Mouse (Mus musculus) embryonic facial prominence, embryonic 14.5 days (tissue): ENCODE results near the gene Ptpn13. TPM values are rescaled to one million over a fixed set of nuclear protein-coding genes. Genes with fewer than 3 reads are reported as not detected.
A peak's percentile ranks its signal among the peaks of the same experiment; 100 is the strongest.

Source experiments
- ATAC-seq: fragments of 200-750 bp; cut with Nextera tagmentation; 2 replicates; pipeline ENCODE4 v1.8.0; 2017; ENCODE audit warnings: low read depth, moderate number of reproducible peaks, moderate TSS enrichment
- DNase-seq: peaks from one replicate; pipeline ENCODE4 v3.0.0-alpha.2; 2015; ENCODE audit warnings: low spot score
- H3K27ac ChIP-seq: fragments of 300-500 bp; sonication (generic); replicated peaks from 2 replicates; pipeline ENCODE4 v1.5.1; 2014; ENCODE audit warnings: low read depth, mild to moderate bottlenecking, low read length, moderate library complexity
- H3K27me3 ChIP-seq: fragments of 300-500 bp; sonication (generic); replicated peaks from 2 replicates; pipeline ENCODE4 v1.6.1; 2014; ENCODE audit warnings: low read length; ENCODE audit not compliant: control insufficient read depth, insufficient read depth
- H3K36me3 ChIP-seq: fragments of 300-500 bp; sonication (generic); 2 replicates; pipeline ENCODE4 v1.6.1; 2014; ENCODE audit warnings: low read length, mixed read lengths; ENCODE audit not compliant: control insufficient read depth, insufficient read depth
- H3K4me1 ChIP-seq: fragments of 300-500 bp; sonication (generic); 2 replicates; pipeline ENCODE4 v1.6.1; 2014; ENCODE audit warnings: antibody characterized with exemption, low read length; ENCODE audit not compliant: control insufficient read depth, insufficient read depth
- H3K4me2 ChIP-seq: fragments of 300-500 bp; sonication (generic); 2 replicates; pipeline ENCODE4 v1.6.1; 2014; ENCODE audit warnings: low read depth, mild to moderate bottlenecking, low read length, moderate library complexity, mixed read lengths
- H3K4me3 ChIP-seq: fragments of 300-500 bp; sonication (generic); 2 replicates; pipeline ENCODE4 v1.5.1; 2014; ENCODE audit warnings: low read depth, mild to moderate bottlenecking, low read length
- H3K9ac ChIP-seq: fragments of 300-500 bp; sonication (generic); 2 replicates; pipeline ENCODE4 v1.6.1; 2014; ENCODE audit warnings: low read depth, mild to moderate bottlenecking, low read length, moderate library complexity, mixed read lengths
- H3K9me3 ChIP-seq: fragments of 300-500 bp; sonication (generic); 2 replicates; pipeline ENCODE4 v1.6.1; 2016; ENCODE audit warnings: low read length; ENCODE audit not compliant: control insufficient read depth
- WGBS: fragments of 180-500 bp; shearing (Covaris S2); extraction: QIAGEN DNeasy Blood & Tissue Kit; methylation state at CpG from one replicate; pipeline ENCODE4 v1.1.7; 2014; 5-methylcytosine and 5-hydroxymethylcytosine counted together
- polyA plus RNA-seq: library from polyadenylated mRNA; unstranded; fragments of >200 nt; fragmentation: Nextera tagmentation; extraction: Ambion mirVana; gene quantifications from 2 replicates; pipeline ENCODE4 v1.2.1, GENCODE M21; 2014

Ptpn13 gene
- polyA plus RNA-seq, 1 experiment from 2014 or later, result 16.6 TPM

DNA sequence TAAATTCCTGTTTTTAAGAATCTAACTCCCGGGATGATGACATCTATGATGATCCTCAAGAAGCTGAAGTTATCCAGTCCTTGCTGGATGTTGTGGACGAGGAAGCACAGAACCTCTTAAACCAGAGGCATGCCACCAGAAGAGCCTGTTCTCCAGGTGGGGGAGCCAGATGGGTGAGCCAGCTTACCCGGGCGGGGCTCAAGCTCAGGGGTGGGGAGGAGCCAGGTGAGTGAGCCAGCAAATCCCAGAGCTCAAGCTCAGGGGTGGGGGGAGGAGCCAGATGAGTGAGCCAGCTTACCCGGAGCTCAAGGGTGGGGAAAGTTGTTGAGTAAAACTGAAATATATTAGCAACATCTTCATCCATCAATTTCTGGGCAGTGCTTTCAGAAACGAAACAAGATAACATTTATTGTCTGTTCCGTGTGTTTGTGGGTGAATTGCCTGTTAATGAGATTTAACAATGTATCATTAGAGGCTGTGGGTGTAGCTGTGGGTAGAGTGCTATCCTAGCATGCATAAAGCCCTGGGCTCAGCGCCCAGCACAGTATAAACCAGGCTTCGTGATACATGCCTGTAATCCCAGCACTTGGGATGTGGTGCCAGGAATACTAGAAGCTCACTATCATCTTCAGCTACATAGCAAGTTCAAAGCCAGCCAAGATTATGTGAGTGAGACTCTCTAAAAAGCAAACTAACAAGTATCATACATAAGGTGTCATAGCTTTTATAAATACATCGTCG is 154.9 kb downstream of the Ptpn13 start:
- no peak for ATAC-seq
- 70% methylated on average over 11 of the region's 11 CpGs for WGBS
- Histone ChIP-seq H3K4me3 (no peak overlapping the region), H3K27ac (no peak overlapping the region), H3K9ac (no peak overlapping the region), H3K4me2 (no peak overlapping the region), H3K4me1 (no peaks in the 10 kb centered on the region), H3K9me3 (no peaks in the 10 kb centered on the region), H3K27me3 (no peaks in the 10 kb centered on the region), H3K36me3 (peaks cover 22% of the 10 kb centered on the region)
- peak; percentile 55 for DNase-seq

DNA sequence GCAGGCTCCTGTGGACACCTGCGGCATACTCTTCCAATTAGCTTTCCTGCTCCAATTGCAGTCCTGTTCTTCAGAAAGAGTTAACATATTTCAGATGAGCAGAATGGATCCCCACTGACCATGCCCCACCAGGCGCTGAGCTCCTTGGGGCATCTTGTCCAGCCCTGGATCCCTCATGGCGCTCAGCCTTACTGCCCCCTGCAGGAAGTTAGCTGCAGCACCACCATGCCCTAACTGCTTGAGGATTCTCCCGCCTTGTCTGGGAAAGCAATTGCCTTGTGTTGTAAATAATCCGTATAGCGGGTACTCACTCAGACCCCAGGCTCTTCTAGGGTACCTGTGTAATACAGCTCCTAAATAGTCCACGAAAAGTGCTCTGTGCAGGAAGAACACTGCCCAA is 162.2 kb downstream of the Ptpn13 start:
- H3K4me2 ChIP-seq, result no peak overlapping the region
- H3K4me1 ChIP-seq, result no peaks in the 10 kb centered on the region
- H3K36me3 ChIP-seq, result peaks cover 36% of the 10 kb centered on the region
- H3K27me3 ChIP-seq, result no peaks in the 10 kb centered on the region
- no peak overlapping the region for H3K27ac ChIP-seq
- no peaks in the 10 kb centered on the region for H3K9me3 ChIP-seq
- no peak for DNase-seq
- 0 out of 2 replicates have a peak, but pooled peaks have one; percentile 15 for ATAC-seq
- no peak overlapping the region for H3K4me3 ChIP-seq
- H3K9ac ChIP-seq, result no peak overlapping the region
- WGBS, result 81% methylated on average over 7 of the region's 7 CpGs

DNA sequence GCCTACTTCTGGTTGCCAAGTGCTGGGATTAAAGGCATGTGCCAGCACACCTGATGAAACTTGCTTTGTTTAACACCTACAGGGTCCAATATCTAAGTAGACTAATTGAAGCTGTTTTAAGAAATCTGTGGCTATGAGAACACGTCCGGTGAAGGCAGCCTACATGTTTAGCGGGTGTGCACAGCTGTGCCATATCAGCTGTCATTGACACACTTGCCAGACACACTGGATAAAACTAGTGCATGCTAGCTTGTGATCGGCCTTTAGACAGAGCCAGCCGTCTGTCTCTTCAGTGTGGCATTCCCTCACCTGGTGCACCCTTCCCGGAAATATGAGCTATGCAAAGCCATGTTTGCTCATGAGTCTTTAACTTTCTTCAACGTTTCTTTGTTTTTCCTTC is 166.9 kb downstream of the Ptpn13 start:
- Histone ChIP-seq H3K9me3 (no peaks in the 10 kb centered on the region), H3K27me3 (no peaks in the 10 kb centered on the region), H3K4me1 (no peaks in the 10 kb centered on the region), H3K9ac (no peak overlapping the region), H3K27ac (no peak overlapping the region), H3K36me3 (peaks cover 18% of the 10 kb centered on the region), H3K4me3 (no peak overlapping the region), H3K4me2 (no peak overlapping the region)
- ATAC-seq, result no peak
- DNase-seq, result peak; percentile 27
- 71% methylated on average over 7 of the region's 7 CpGs for WGBS

DNA sequence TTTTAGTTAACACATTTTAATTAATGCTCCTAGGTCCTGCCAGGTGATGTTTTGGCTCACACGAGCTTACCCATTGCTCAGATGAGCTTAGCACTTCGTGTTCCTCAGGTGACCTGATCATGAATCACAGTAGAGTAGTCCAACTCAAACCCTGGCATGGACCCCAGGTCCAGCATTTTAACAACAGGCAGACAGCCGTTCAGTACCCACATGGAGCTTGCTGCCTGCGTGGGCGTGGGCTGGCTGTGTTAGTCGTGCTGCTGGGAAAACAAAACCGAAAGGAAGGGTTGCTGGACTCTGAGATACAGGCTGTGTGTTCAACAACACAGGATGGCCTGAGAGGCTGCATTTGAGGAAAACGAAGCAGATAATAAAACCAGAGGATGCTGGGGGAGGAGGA is 167.7 kb downstream of the Ptpn13 start:
- no peaks in the 10 kb centered on the region for H3K9me3 ChIP-seq
- WGBS, result 79% methylated on average over 8 of the region's 8 CpGs
- H3K36me3 ChIP-seq, result peaks cover 10% of the 10 kb centered on the region
- H3K4me2 ChIP-seq, result no peak overlapping the region
- no peak overlapping the region for H3K9ac ChIP-seq
- DNase-seq, result no peak
- H3K27ac ChIP-seq, result no peak overlapping the region
- no peak for ATAC-seq
- no peaks in the 10 kb centered on the region for H3K4me1 ChIP-seq
- H3K4me3 ChIP-seq, result no peak overlapping the region
- H3K27me3 ChIP-seq, result no peaks in the 10 kb centered on the region

DNA sequence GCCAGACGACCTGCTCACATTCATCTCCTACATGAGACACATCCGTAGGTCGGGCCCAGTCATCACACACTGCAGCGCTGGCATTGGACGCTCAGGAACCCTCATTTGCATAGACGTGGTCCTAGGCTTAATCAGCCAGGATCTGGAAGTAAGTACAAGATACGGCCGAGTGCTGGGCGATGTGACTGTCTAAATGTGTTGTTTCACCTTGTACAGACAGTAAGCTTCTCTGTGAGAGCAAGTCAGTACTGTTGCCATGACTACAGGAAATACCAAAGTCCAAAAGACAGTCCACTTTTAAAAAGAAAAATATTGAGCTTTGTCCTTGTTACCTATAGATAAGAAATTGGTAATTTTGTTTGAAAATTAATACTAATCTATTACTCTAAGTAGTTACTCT is 168.6 kb downstream of the Ptpn13 start:
- 81% methylated on average over 9 of the region's 9 CpGs for WGBS
- ATAC-seq (no peak), DNase-seq (no peak)
- no peaks in the 10 kb centered on the region for H3K9me3 ChIP-seq
- H3K36me3 ChIP-seq, result peaks cover 8% of the 10 kb centered on the region; the same call in 1 of the 2 replicates
- no peaks in the 10 kb centered on the region for H3K4me1 ChIP-seq
- no peaks in the 10 kb centered on the region for H3K27me3 ChIP-seq
- H3K4me3 ChIP-seq, result no peak overlapping the region
- no peak overlapping the region for H3K9ac ChIP-seq
- H3K27ac ChIP-seq, result no peak overlapping the region
- H3K4me2 ChIP-seq, result no peak overlapping the region

DNA sequence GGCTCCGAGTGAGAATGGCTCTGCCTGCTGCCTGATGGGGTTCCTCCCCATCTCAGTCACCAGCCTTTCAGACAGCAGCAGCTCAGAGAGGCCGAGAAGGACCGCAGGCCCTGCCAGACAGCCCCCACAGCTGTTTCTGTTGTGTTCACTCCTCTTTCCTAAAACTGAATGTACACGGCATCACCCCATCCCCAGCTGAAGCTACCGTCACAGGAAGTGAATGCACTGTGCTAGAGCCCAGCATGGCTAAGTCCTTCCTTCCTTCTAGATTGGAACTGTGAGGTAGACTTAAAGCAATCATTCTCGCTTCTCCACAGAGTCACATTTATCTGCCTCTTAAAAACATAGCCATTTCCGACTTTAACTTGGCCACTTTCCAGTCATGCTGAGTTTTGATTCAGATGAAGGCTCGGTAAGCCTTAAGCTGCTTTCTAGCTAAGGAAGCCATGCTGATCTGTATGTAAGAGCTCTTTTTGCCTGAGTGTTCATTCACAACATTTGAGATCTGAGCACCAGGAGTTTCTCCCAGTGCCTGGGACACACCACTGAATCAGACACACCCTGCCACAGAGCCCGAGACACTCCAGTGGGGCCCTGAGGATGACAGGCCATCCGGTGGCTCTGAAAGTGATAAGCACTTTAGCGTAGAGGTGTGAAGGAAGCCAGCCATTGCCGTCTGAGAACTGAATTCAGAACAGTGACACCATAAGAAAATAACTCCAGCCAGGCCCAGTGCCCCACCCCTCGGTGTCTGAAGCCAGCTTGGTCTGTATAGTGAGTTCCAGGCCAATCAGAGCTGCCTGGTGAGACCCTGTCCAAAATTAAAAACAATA is 170.6 kb downstream of the Ptpn13 start:
- no peak for ATAC-seq
- H3K4me1 ChIP-seq, result no peaks in the 10 kb centered on the region; the same call in 1 of the 2 replicates

DNA sequence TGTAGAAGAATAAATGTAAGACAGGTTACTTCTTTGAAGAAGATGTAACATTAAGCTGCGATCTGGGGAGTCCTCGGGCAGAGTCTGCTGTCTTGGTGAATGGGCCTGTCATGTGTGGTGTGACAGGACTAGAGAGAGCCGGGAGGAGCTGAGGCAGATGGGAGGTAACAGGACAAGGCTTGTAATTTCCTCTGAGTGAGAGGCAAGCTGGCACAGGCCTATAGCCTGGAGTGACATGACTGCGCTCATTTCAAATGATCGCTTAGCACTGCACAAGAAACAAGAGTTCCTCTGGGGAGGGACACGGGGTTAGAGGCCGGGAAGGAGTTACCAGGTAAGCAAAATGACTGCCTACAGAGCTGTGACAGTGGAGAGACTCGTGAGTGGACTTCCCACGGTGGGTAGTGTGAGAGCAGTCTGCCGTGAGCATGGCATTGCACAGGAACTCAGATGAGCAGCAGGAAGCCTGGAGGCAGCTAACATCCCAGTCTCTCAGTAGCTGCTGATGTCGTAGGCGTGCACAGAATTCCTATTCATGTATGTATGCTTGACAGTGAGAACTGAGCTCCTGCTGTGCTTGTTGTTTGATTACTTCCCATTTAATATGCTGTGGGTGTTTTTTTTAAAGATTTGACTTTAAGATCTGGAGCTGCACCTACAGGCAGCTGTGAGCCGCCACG is 171.6 kb downstream of the Ptpn13 start:
- Histone ChIP-seq H3K4me1 (no peaks in the 10 kb centered on the region; the same call in 1 of the 2 replicates), H3K9ac (no peak overlapping the region), H3K9me3 (no peaks in the 10 kb centered on the region), H3K4me2 (no peak overlapping the region), H3K27ac (peak overlapping the region; percentile 52), H3K4me3 (no peak overlapping the region), H3K36me3 (peaks cover 10% of the 10 kb centered on the region; the same call in 1 of the 2 replicates), H3K27me3 (no peaks in the 10 kb centered on the region)
- 64% methylated on average over 14 of the region's 14 CpGs for WGBS
- DNase-seq, result peak; percentile 82
- peak; percentile 84 for ATAC-seq

More for the DNA sequence above, 170.6 kb downstream of the Ptpn13 start:
- no peaks in the 10 kb centered on the region for H3K27me3 ChIP-seq
- H3K36me3 ChIP-seq, result peaks cover 10% of the 10 kb centered on the region; the same call in 1 of the 2 replicates
- no peak overlapping the region for H3K4me3 ChIP-seq
- DNase-seq, result peak; percentile 43
- 65% methylated on average over 13 of the region's 13 CpGs for WGBS
- H3K9me3 ChIP-seq, result no peaks in the 10 kb centered on the region
- no peak overlapping the region for H3K4me2 ChIP-seq
- peak overlapping the region; percentile 41 for H3K27ac ChIP-seq
- H3K9ac ChIP-seq, result no peak overlapping the region

DNA sequence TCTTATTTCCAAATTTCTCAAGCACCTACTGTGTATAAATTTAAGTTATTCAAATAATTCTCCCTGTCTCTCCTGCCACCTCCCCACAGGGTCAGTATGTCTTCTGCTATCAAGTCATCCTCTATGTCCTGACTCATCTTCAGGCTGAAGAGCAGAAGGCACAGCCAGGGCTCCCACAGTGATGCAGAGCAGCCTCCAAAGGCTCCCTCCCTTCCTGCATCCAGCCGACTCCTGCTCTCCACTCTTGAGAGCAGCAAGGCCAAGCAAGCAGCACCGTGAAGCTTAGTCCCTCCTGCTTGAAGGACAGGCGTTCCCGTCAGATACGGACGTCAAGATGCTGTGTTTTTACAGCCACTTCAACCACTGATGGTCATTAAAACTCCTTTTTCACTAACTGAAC is 172.6 kb downstream of the Ptpn13 start:
- Histone ChIP-seq H3K4me1 (no peaks in the 10 kb centered on the region; the same call in 1 of the 2 replicates), H3K9ac (no peak overlapping the region), H3K27ac (no peak overlapping the region), H3K27me3 (no peaks in the 10 kb centered on the region), H3K4me3 (no peak overlapping the region), H3K9me3 (no peaks in the 10 kb centered on the region), H3K4me2 (no peak overlapping the region), H3K36me3 (peaks cover 10% of the 10 kb centered on the region; the same call in 1 of the 2 replicates)
- DNase-seq (no peak), ATAC-seq (no peak)
- 66% methylated on average over 6 of the region's 6 CpGs for WGBS
